Mouse (Mus musculus) lung, adult 18-20 months (tissue): ENCODE measurements at regions not wholly inside any gene's neighbourhood (a gene's known extent, or its start where the extent isn't known, plus 50 kb on each side); places are given as distances from the start of the nearest gene placed in this dataset.

ENCODE experiments used
- DNase-seq, 2 experiments: peaks; one replicate each; pipeline ENCODE4 v3.0.0; 2022; ENCODE audit warnings: mixed read lengths in 2 of 2

DNA sequence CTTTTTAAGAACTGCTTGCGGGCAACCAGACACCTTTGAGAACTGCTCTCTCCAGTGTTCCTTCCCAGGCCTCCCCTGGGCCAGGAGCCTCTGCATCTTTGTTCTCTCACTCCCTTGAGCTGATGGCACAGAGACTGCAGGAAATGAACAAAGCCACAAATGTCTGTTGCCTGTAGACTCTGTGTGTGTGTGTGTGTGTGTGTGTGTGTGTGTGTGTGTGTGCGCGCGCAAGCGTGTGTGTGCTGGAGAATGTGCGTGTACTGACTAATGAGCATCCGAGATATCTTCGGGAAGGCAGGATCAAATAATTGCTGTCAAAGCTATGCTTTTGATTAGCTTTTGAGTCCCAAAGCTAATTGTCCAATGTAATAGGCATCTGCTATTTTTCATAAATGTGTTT lies 254.7 kb upstream of the Sdk2 start:
- no peak for DNase-seq

DNA sequence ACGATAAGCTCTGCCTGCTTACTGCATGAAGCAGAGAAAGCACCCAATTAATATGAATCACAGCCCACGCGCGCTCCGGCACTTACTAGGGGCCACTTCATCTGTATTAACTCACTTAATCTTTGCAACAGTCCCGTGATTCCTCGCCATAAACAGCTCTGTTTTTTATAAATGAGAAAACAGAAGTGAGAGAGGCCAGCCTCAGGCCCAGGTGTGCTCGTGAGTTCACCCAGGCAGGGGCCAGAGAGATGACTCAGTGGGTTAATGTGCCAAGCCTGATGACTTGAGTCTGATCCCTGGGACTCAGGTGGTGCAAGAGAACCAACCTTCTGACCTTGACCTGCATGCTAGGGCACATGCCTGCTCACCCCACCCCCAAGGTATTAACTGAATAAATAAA lies 248.4 kb upstream of the Sdk2 start:
- no peak for DNase-seq

DNA sequence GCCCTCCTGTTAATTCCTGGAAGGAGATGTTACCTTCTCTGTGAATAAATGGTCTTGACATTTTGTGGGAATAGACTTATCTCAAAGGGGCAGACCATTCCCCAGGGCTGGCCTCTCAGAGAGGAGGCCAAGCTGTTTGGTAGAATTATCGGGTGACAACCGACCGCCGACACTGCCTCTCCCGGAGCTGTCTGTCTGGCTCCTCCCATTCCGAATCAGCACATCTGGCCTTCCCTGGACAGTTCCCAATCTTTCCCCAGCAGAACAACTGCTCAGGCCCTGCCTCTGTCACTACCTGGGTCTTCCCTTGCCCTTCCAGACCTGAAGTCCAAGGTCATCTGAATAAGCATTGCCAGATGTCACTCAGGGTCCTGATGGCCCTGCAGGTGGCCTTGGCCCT lies 246.8 kb upstream of the Sdk2 start:
- DNase-seq = no peak

DNA sequence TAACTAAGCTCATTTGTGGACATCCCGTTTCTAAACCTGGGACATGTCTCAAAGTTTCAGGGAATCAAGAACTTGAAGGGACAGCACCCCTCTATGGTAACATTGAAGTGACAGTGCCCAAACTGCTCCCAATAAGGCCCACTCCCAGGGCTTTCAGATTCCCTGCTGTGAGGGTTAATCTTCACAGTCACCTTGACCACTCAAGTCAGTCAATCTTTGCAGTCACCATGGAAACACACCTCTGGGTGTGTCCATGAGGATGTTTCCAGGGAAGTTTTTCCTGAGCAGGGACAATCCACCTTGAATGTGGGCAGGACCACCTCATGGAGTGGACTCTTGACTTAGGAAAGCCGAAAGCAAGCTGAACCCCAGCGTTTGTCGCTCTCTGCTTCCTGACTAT lies 244.8 kb upstream of the Sdk2 start:
- DNase-seq = no peak

DNA sequence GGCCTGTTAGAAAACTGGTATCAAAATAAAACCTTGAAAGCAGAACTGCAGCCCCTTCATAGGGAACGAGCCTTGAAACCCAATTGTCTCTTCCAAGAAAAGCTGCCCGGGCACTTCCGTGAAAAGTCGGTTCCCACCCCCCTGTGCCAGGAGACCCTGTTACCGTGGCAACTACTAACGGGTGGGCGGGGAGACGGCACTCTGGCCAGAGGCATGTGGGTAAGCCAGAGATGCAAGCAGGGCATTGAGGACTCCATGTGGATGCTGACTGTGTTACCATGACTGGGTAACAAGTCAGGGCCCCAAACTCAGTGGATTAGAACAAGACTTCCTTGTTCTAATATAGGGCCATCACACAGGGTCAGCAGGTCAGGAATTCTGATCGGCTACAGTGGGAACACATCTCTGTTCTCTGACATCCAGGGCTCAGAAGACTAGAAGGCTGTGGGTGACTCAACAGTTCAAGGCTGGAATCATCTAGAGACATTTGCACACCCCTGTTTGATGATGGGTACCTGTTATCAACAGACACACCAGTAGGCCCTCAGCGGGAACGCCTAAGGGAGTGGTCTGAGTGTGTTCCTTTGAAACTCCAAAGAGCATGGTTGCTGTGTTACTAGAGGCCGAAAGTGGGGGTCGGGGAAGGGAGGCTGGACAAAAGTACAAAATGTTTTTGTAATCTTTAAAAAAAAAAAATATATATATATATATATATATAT lies 236.9 kb upstream of the Sdk2 start:
- DNase-seq = no peak

DNA sequence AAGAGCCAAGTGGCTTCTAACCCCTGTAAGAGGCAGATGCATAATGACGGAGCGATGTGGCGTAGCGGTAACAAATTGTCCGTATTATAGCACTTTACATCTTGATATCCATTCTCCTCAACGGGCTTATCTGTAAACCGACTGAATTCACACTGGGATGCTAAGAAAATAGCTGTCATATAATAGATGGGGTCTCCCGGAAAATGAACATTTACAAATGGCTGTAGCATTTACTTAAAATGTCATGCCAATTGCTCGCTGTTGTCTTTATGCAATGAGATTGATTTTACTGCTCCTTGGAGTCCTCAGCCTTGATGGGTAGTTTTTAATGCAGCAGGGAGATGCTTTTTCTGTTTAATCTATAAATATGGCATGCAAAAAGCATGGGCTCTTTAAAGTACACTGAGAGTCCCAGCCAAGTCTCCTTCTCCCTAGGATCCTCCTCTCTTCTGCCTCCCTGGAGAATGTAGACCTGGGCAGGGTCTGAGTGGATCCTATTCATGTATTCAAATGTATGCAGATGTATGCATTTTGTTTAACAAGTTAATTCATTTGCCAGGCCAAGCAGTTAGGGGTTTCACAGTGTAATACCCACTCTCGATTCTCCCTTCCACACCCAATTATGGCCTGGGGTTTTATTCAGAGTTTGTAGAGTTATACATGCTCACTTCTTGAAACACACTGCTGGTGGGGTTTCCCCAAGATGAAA lies 233.9 kb upstream of the Sdk2 start:
- DNase-seq = no peak

DNA sequence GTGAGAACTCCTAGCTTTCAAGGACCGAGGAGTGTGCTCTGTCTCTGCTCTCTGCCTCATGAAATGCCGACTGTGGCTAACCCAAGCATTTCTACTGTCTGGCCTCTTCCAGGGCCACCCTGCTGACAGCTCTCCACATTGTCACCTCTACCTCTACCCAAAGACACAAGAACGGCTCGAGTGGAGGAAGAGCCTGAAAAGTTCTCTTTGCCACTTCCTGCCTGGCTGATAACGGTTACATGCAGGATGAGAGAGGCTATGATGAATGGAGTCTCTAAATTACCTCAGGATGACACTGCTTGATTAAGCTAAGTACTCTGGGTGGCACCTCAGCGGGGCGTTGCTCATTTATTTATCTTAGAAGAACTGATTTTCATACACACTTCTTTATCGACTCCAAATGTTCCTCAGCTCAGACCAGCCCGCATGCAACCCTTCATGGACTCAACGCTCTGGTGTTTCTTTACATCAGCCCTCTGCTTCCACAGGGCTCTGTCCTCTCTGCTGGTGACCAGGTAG lies 230.0 kb upstream of the Sdk2 start:
- DNase-seq = no peak

DNA sequence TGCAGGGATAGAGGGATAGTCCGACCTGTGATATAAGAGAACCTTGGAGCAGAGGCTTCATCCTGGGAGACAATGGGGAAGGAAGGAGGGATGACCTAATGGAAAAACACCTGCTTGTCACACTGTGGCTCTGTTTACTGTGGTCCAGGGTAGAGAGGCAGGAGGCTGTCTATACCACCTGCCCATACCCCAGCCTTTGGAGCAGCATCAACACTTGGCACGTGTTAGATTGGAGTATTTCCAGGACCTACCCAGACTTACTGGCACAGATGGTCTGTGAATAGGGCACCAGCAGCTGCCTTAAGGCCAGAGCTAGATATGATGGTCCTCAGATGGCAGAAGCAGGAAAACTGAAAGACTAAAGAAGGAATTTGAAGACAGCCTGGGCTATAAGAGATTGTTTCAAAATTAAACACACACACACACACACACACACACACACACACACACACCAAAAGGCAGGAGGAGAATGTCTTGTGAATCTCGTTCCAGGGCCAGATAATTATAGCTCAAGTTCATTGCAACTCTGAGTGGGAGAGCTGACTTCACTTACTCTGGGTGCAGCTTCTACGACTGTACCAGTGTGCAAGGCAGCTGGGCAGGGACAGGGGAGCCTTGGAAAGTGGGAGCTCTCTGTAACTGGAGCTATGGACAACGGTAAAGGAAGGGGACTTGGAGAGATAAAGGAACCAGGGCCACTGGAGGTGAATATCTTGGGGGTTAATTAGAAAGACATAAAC lies 227.8 kb upstream of the Sdk2 start:
- no peak for DNase-seq

DNA sequence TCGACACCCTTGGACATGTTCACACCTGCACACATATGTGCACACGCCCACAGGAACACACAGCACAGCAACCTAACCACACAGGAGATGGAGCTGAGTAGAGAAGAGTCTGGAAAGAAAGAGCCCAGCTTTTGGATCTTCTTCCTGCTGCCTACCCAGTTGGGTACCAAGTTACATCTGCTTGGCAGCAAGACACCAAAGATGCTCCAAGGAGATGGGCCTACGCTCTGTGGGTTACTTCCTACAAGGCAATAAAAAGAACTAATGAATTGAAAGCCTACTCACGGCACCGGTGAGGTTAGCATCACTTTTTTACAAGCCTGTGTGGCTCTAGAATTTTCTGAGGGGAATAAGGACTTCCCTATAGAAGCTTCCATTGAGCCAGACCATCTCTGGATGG lies 224.4 kb upstream of the Sdk2 start:
- DNase-seq = no peak

DNA sequence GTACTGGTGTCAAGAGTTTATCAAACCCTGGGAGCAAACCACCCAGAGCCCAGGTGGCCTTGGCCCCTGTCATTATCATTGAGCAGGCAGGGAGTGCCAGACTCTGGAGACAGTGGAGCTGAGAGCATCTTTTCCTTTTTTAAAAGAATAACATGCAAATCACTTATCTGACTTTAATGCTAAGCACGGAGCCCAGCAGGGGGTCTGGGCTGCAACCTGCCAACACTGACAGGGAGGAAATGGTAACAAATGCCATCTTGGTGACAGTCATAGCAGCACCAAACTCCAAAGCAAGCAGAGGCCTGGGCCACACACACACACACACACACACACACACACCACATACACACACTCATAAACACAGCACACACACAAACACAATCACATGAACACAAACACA lies 223.1 kb upstream of the Sdk2 start:
- no peak for DNase-seq

DNA sequence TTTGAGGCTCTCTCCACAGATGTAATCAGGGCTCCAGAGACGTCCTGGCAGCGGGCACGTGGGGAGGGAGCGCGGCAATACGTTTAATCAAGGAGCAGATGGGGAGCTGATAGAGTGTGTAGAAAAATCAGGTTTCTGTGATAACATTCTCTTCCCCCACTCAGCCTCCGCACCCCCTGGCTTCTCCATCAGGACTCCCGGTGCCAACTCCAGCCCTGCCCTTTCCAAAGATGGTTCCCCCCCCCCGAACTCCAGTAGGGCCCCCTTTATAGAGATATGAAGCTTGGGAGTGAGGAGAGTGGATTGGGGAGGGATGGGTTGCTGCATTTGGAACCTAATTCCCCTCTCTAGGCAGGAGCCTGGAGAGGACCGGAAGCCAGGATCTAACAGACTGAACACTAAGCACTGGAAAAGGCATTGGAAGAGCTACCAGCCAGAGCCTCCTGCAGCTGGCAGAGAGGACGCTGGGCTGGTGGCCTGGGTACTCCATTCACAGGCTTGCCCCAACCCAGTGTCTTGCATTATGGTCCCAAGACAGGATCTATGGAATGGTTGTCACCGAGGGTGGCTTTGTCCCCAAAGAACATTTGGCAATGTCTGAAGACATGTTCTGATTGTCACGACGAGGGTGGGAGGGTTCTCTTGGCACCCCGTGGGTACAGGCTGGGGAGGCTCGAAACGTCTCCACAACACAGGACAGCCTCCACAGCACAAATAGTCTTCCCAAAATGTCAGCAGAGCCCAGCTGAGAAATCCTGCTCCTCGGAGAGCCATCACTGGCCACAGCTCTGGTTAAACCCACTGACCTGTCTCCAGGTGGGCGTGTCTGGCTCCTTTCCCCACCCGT lies 218.2 kb upstream of the Sdk2 start:
- no peak for DNase-seq

DNA sequence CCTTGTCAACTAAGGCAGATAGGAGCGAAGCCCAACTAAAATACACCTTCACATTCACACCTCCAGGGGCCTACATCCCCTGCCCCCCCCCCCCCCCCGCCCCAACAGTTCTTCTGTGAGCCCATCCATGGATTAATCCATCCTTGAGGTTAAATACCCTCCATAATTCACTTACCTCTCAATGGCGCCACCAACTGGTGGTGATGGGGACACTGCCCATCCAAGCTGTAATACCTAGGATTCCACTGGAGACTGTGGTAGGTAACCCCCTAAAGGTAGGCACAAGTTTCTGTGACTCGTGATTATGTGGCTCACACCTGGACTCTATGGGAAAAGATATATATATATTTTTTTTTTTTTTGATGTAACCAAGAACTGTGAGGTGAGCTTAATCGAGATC lies 216.4 kb upstream of the Sdk2 start:
- peak in 1 of 2 experiments; percentile 11 for DNase-seq

DNA sequence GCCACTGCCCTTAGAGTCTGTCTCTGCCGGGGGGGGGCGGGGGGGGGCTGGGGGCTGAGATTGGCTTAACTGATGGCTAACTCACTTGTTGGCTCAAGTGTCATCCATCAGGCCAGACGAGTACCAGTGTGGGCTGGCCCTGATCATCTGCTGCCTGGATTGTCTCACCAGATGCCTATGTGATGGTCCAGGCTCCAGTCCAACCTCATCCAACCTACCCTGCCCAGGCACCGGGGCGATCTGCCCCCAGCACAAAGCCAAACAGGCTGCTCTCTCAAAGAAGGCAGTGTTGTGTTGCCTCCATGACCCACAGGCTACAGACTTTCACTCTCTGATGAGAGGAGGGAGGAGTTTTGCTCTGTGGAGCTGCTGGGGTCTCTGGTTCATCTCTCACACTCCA lies 215.7 kb upstream of the Sdk2 start:
- DNase-seq = no peak

DNA sequence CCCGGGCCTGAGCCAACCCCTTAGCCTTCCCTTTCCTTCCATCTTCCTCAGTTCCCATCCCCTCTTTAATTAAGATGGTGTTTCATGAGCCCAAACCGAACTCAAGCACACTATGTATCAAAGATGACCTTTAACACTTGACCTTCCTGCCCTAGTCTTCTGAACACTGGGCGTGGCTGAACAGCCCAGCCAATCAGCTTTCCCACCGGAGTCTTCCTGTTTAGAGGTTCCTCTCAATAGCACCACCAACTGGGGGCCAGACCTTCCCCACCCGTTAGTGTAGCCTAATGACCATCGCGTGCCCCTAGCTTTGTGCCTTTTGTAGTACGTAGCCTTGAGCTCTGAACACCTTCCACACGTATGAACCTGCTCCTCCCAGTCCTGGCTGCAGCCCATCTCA lies 215.0 kb upstream of the Sdk2 start:
- DNase-seq = no peak

DNA sequence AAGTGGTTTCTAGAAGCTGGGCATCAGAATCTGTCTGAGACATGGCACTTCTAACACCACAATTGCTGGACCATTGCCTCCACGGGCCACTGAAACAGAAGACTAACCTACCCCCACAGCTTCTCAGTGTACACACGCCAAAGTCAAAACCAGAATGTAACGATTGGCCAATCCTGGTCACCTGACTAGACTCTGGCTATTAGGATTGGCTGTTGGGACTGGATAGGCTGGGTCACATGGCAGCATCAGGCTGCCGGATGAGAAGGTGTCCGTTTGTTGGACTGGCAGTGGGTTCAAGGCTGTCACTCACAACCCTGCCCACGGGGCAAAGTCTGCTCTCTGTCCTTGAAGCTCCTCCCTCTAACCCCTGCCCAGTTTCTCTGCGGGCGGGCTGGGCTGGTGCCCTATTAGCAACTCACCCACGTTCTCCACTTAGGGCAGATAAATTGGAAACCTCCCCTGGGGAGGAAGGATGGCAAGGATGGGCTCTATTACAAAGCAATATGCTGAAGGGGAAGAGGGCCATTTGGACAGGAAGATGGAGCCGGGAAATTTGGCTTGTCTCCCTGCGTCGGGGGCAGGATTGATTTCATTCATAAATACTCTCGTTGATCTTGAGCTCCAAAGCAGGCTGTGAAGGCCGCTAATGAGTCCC lies 214.3 kb upstream of the Sdk2 start:
- DNase-seq = no peak

DNA sequence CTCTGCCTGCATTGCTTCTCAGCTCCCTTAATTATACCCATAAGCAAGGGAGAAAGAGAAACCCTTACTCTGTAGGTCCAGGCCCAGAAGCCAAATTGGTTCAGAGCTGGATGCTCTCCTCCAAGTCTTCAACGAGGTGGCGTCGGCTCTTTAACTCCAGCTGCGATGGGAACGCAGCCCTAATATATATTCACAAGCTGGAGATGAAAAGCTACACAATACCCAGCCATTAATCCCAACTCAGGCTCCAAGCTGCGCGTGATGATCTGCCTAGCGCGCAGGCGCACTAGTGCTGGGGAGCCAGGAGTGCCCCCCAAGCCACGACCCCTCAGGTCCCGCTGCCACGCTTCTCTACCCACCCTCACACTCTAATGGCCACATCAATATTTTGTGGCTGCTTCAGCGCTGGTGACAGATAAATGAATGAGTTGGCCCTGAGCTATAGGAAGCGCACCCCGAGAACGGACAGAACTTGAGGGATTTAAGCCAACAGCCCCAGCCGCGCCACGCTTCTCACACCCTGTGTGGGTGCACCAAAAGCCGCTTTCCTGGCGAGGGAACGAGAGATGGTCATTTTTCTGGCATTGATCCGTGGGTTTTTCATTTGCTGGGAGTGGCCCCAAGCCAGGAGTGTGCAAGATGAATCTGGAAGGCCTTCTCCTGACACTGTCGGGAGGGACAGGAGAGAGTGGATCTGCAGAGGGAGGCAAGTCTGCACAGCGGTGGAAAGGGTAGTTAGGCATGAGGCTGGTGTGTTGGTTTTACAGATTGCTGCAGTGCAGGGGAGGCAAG lies 210.9 kb upstream of the Sdk2 start:
- peak in 1 of 2 experiments; percentile 2 for DNase-seq

DNA sequence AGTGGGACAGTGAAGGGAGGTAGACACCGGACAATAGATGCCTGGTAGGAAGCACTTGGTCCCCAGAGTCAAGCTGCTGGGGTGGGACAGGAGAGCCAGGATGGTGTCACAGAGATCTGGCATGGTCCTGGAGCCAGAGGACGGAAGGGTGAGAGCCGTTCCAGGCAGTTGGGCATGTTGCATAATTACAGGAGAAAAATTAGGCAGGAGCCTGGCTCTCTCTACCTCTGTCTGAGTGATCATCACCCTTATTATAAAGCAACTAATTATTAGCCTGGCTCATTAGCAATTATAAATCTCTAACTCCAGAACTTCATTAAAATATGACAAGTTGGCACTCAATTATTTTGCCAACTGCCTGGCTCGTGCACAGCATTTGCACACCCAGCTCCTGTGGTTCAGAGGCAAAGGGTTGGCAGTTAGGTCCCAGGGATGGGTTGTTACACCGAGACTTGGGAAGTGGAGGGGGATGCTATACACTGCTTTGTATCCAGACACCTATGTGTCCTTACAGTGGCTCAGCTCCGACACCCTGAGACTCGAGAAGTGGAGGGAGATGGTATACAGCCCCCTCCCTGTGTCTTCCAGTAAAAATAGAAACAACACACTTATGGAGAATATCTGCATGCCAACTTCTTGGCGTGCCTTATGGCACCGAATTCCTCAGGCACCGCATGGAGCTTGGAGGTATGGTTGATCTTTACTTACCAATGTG lies 203.7 kb upstream of the Sdk2 start:
- DNase-seq = no peak

DNA sequence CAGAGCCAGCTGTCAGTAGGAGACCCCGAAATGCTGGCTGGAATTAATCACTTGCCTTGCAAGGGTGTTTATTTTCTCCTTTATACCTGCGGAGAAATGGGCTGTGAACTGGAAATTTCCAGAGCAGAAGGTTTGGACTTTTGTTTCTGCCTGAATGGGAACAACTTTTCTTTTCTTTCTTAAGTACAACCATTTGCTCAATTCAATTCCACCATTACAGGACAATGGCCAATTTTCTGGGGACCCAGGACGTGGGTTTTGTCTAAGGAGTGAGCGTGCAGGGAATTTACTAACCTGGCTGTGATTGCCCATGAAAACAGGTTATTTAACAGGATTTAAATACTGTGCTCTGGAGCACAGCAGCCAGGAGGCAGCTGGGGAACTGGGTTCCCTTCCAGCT lies 195.1 kb upstream of the Sdk2 start:
- no peak for DNase-seq

DNA sequence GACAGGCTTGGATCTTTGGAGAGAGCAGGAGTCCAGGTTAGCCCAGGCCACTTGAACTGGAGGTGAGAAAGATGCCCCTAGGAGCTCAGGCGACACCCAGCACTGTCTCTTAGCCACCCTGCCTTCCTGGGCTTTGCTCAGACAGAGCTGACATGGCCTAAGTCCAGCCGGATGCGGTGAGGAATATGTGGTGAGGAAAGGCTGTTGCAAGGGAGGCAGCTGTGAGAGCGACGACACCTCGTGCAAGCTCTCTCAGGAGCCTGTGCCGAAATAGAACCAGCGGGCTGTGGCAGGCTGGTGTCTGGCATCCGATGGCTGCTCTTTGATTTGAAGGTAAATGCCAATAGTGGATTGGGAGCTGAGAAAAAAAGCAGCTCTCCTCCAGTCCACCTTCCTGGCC lies 191.4 kb upstream of the Sdk2 start:
- no peak for DNase-seq

DNA sequence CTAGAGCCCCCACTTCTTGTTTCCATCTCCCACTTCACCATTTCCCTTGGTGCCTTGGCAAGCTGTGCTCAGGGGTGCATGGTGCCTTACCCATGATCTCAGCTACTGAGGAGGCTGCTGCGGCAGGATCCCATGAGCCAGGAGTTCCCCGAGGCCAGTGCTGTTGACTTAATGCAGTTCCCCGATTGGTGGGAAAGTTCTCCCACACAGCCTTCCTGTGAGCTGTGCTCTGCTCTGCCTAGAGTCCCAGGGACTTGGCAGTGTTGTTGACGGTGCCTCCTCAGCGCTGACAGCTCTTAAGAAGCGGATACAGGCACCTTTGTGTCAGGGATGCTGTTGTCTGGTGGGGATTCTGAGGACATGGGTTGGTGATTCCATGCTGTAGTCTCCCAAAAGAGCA lies 190.9 kb upstream of the Sdk2 start:
- DNase-seq = no peak

DNA sequence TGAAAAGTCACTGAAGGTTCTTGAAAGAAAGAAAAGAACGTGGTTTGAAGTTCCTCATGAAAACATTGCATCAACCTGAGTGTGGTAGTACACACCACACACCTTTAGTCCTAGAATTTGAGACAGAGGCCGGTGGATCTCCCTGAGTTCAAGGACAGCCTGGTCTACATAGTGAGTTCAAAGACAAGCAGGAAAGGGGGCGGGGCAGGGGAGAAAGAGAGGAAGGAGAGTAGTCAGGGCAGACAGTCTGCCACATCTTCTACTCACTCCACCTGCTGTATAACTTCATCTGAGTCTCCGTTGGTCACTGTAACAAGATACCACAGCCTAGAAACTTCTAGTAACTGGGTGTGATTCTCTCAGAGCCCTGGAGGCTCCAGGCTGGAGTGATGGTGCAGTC lies 190.2 kb upstream of the Sdk2 start:
- no peak for DNase-seq
